Mouse (Mus musculus) limb, embryonic 14.5 days (tissue): ENCODE measurements at regions not wholly inside any gene's neighbourhood (a gene's known extent, or its start where the extent isn't known, plus 50 kb on each side); places are given as distances from the start of the nearest gene placed in this dataset.

Experiments used
- ATAC-seq: fragments of 200-750 bp; cut with Nextera tagmentation; 2 replicates; pipeline ENCODE4 v1.8.0; 2017; ENCODE audit warnings: low read depth, moderate number of reproducible peaks, moderate TSS enrichment; ENCODE audit not compliant: low FRiP score
- DNase-seq: peaks from one replicate; pipeline ENCODE4 v3.0.0-alpha.2; 2015; ENCODE audit warnings: low spot score
- H3K27ac ChIP-seq: fragments of 300-500 bp; sonication (generic); replicated peaks from 2 replicates; pipeline ENCODE4 v1.5.1; 2014; ENCODE audit warnings: low read depth, mild to moderate bottlenecking, low read length, moderate library complexity, mixed read lengths
- H3K27me3 ChIP-seq: fragments of 300-500 bp; sonication (generic); 2 replicates; pipeline ENCODE4 v1.6.1; 2014; ENCODE audit warnings: low read length, mixed read lengths; ENCODE audit not compliant: control insufficient read depth, insufficient read depth
- H3K36me3 ChIP-seq: fragments of 300-500 bp; sonication (generic); 2 replicates; pipeline ENCODE4 v1.6.1; 2014; ENCODE audit warnings: mild to moderate bottlenecking, low read length, moderate library complexity, mixed read lengths; ENCODE audit not compliant: control insufficient read depth, insufficient read depth
- H3K4me1 ChIP-seq: fragments of 300-500 bp; sonication (generic); 2 replicates; pipeline ENCODE4 v1.6.1; 2014; ENCODE audit warnings: antibody characterized with exemption, low read length, mixed read lengths; ENCODE audit not compliant: control insufficient read depth, insufficient read depth
- H3K4me2 ChIP-seq: fragments of 300-500 bp; sonication (generic); replicated peaks from 2 replicates; pipeline ENCODE4 v1.6.1; 2014; ENCODE audit warnings: low read depth, mild to moderate bottlenecking, low read length, moderate library complexity; ENCODE audit not compliant: severe bottlenecking
- H3K4me3 ChIP-seq: fragments of 300-500 bp; sonication (generic); replicated peaks from 2 replicates; pipeline ENCODE4 v1.5.1; 2014; ENCODE audit warnings: low read length
- H3K9ac ChIP-seq: fragments of 300-500 bp; sonication (generic); 2 replicates; pipeline ENCODE4 v1.6.1; 2014; ENCODE audit warnings: mild to moderate bottlenecking, low read depth, low read length, moderate library complexity; ENCODE audit not compliant: severe bottlenecking
- H3K9me3 ChIP-seq: fragments of 300-500 bp; sonication (generic); 2 replicates; pipeline ENCODE4 v1.6.1; 2016; ENCODE audit warnings: low read length; ENCODE audit not compliant: control insufficient read depth
- POLR2A ChIP-seq: fragments of 200-500 bp; IDR thresholded peaks from 2 replicates; pipeline ENCODE4 v1.8.0; 2012; ENCODE audit warnings: inconsistent platforms, mild to moderate bottlenecking, moderate library complexity, borderline replicate concordance; ENCODE audit not compliant: insufficient read depth, insufficient read length; ENCODE audit errors: extremely low read depth
- WGBS: fragments of 180-500 bp; shearing (Covaris S2); extraction: QIAGEN DNeasy Blood & Tissue Kit; methylation state at CpG from one replicate; pipeline ENCODE4 v1.1.7; 2014; 5-methylcytosine and 5-hydroxymethylcytosine counted together

- H3K4me3 ChIP-seq = no peak overlapping the region
- ATAC-seq (no peak), DNase-seq (peak; percentile 49)
- no peak for TF ChIP-seq POLR2A
- H3K27me3 ChIP-seq = no peaks in the 10 kb centered on the region
- 78% methylated on average over 2 of the region's 2 CpGs for WGBS
- no peak overlapping the region for H3K9ac ChIP-seq
- H3K4me1 ChIP-seq = no peaks in the 10 kb centered on the region
- H3K27ac ChIP-seq = no peak overlapping the region
- H3K36me3 ChIP-seq = no peaks in the 10 kb centered on the region
- no peak overlapping the region for H3K4me2 ChIP-seq
- no peaks in the 10 kb centered on the region for H3K9me3 ChIP-seq
Observed at GRCm38 (mm10) chr10:37449894-37450293, 311.2 kb upstream of the Marcks start.

- Histone ChIP-seq H3K9ac (no peak overlapping the region), H3K4me1 (no peaks in the 10 kb centered on the region), H3K36me3 (no peaks in the 10 kb centered on the region), H3K27ac (no peak overlapping the region), H3K9me3 (no peaks in the 10 kb centered on the region), H3K4me3 (no peak overlapping the region), H3K27me3 (no peaks in the 10 kb centered on the region), H3K4me2 (no peak overlapping the region)
- 75% methylated on average over 4 of the region's 4 CpGs for WGBS
- ATAC-seq = no peak
- TF ChIP-seq POLR2A = no peak
- DNase-seq = no peak
Observed at GRCm38 (mm10) chr10:37447333-37448204, 308.8 kb upstream of the Marcks start.

GRCm38 (mm10) chr10:37439863-37440613 lies 301.3 kb upstream of the Marcks start:
- H3K9ac ChIP-seq = no peak overlapping the region
- ATAC-seq (no peak), DNase-seq (no peak)
- H3K36me3 ChIP-seq = no peaks in the 10 kb centered on the region
- H3K9me3 ChIP-seq = no peaks in the 10 kb centered on the region
- H3K4me1 ChIP-seq = peaks cover 6% of the 10 kb centered on the region
- no peak for TF ChIP-seq POLR2A
- WGBS = 61% methylated on average over 4 of the region's 4 CpGs
- H3K4me3 ChIP-seq = no peak overlapping the region
- no peaks in the 10 kb centered on the region for H3K27me3 ChIP-seq
- H3K27ac ChIP-seq = no peak overlapping the region
- no peak overlapping the region for H3K4me2 ChIP-seq

DNA sequence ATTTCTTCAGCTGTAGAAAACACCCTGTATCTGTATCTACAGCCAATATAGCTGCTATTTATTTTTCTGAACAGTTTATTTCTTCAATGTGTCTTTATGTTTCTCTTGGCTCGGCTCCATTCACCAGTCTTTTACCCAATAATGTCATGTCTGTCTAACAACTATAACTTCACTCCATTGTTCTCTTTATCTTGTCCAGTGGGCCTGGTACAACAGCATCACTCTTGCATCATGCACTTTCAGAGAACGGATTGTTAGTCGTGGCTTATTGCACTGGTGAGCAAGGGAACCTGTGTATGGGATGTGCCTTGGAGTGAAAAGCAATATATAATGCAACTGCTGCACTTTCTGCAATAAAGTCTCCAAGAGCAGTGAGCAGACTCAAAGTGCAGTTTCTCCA lies 299.6 kb upstream of the Marcks start:
- ATAC-seq (no peak), DNase-seq (no peak)
- H3K9ac ChIP-seq = no peak overlapping the region
- no peak overlapping the region for H3K4me3 ChIP-seq
- no peak overlapping the region for H3K4me2 ChIP-seq
- H3K27me3 ChIP-seq = no peaks in the 10 kb centered on the region
- H3K9me3 ChIP-seq = no peaks in the 10 kb centered on the region
- WGBS = 61% methylated on average over 3 of the region's 3 CpGs
- TF ChIP-seq POLR2A = no peak
- no peak overlapping the region for H3K27ac ChIP-seq
- peaks cover 8% of the 10 kb centered on the region for H3K4me1 ChIP-seq
- no peaks in the 10 kb centered on the region for H3K36me3 ChIP-seq

- DNase-seq = no peak
- Histone ChIP-seq H3K27ac (no peak overlapping the region), H3K4me2 (no peak overlapping the region), H3K27me3 (no peaks in the 10 kb centered on the region), H3K36me3 (no peaks in the 10 kb centered on the region), H3K9me3 (no peaks in the 10 kb centered on the region), H3K4me3 (no peak overlapping the region), H3K9ac (no peak overlapping the region), H3K4me1 (peaks cover 8% of the 10 kb centered on the region)
- ATAC-seq = no peak
- TF ChIP-seq POLR2A = no peak
Observed at GRCm38 (mm10) chr10:37436849-37437248, 298.1 kb upstream of the Marcks start.
